Mouse (Mus musculus) fibroblast of lung, adult 2 months (primary cell): ENCODE measurements around the gene Ranbp2.

Source experiments
- DNase-seq: peaks from one replicate; pipeline ENCODE4 v3.0.0-alpha.2; 2011; ENCODE audit warnings: low read depth

Ranbp2 gene

GRCm38 (mm10) chr10:58446384-58447279 is at the start of gene Ranbp2:
Ranbp2 (plus strand) TSS chr10:58446920.
- DNase-seq: peak; percentile 91

DNA sequence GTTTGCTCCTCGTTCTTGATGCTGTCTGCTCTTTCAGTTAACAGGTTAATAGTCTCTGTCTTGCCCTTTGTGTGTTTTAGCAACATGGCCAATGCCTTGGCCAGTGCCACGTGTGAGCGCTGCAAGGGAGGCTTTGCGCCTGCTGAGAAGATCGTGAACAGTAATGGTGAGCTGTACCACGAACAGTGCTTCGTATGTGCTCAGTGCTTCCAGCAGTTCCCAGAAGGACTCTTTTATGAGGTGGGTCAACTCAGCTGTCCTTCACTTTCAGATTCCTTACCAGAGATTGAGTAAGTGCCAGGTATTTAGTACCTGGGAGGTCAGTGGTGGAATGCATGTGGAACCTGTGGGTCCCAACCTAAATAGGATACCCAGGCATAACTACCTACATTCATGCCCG is 47.8 kb upstream of the Ranbp2 start:
- no peak for DNase-seq

DNA sequence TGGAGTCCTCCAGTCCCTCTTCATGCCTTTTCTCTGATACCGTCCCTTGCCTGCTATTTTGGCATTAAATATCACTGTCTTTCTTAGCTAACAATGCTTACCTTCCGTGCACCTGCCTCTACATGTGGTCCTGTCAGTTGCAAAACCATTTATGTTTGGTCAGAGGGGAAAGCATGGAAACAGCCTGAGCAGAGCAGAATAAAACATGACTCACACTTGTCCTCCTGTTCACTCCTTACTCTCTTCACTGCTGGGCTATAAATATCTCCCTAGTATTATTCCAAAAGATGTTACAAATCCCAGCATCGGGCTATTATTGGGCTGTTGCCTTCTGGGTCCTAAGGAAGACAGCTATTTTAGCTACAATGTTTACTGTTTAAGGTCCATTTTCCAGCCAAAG is 44.9 kb upstream of the Ranbp2 start:
- no peak for DNase-seq

DNA sequence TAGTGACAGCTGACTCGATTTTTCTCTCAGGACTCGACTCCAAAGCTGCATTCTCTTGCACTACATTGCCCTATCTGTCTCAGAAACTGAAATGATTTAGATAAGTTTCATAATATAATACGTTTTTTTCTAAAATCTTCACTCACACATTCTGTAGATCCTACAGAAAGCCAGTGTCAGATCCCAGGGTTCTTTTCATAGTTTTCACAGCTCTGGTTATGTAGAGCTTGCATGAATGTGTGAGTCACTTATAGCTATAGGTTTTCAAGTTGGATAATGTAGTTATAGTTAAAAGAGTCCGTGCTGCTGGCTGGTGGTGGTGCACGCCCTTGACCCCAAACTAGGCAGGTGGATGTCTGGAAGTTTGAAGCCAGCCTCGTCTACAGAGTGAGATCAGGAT is 42.1 kb upstream of the Ranbp2 start:
- DNase-seq: no peak

GRCm38 (mm10) chr10:58405285-58405948 is 41.3 kb upstream of the Ranbp2 start:
- no peak for DNase-seq

- DNase-seq: no peak
Observed at GRCm38 (mm10) chr10:58405949-58406305, 40.8 kb upstream of the Ranbp2 start.

GRCm38 (mm10) chr10:58412331-58412730 is 34.4 kb upstream of the Ranbp2 start:
- no peak for DNase-seq

DNA sequence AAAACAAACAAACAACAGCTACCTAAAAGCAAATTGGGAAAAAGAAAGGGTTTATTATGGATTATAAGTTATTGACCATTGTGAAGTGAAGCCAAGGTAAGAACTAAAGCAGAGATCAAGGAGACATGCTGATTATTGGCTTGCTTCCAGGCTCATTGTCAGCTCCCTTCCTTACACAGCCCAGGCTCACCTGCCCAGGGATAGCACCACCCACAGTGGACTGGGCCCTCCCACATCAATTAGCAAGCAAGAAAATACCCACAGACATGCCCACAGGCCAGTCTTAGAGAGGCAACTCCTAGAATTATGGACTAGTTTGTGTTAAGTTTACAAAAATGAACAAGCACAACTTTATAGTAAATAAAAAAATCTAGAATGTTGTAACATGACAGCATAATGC is 33.9 kb upstream of the Ranbp2 start:
- DNase-seq: no peak

DNA sequence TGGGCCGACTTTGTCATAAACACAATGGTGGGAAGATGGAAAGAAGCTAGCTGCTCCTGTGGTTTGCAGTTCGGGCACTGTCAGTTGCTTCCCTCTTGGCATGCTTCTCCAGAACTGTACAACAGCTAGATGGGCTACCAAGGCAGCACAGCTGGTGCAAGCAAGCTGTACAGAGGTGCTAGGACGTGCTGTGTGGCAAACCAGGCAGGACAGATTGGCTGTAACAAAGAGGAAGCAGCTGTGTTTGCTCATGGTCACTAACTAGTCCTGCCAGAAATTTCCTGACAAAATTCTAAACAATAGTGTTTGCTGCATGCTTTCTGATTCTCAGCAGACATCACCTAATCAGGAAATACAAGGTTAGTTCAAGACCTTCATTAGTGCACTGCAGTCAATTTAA is 30.0 kb upstream of the Ranbp2 start:
- no peak for DNase-seq

DNA sequence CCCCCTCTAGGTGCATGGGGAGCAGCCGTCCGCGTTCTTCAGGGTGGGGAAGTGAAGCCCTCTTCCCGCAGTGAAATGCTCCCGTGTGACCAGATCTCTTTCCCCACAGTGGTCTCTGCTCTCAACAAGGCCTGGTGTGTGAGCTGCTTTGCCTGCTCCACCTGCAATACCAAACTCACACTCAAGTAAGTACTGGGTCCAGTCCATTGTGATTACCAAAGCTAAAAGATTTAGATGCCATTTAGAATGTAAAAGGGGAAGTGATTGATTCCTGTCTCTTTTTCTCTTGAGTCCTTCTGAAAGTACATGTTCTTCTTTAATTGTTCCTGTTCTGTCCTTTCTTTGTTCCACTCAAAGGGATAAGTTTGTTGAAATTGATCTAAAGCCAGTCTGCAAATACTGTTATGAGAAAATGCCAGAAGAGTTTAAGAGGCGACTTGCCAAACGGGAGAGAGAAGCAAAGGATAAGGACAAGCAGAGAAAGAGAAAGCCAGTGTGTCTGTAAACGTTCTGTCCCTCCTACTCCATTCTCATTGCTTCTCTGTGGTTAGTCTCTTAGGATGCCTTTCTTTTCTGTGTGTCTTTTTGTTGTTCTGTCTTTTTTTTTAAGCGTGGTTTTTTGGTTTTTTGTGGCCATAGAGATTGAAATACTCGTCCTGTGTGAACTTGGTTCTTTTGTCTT is 28.3 kb upstream of the Ranbp2 start:
- DNase-seq: no peak

DNA sequence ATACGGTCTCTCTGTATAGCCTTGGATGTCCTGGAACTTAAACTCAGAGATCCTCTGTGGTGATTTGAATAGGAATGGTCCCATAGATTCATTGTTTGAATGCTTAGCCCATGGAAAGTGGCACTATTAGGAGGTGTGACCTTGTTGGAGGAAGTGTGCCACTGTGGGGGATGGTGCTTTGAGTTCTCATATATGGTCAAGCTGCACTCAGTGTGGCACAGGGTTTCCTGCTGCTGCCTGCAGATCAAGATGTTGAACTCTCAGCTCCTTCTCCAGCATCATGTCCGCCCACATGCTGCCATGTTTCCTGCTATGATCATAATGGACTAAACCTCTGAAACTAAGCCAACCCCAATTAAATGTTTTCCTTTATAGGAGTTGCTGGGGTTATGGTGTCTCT is 18.8 kb upstream of the Ranbp2 start:
- DNase-seq: no peak

DNA sequence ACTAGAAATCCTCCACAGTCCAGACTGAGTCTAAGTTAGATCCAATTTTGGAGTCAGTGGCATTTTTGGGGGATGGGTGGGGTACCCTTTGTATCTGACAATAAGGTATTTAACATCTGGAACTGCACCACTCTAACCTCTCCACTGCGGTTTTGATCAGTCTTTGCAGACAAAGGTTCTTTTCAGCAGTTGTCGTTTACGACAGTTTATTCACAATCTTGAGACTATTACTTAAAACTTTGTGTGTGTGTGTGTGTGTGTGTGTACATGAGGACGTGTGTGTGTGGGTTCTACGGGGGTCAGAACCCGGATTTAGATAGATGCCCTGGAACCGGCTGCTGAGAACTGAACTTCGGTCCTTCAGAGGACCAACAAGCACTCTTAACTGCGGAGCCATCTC is 870 bp upstream of the Ranbp2 start:
- peak; percentile 46 for DNase-seq

DNA sequence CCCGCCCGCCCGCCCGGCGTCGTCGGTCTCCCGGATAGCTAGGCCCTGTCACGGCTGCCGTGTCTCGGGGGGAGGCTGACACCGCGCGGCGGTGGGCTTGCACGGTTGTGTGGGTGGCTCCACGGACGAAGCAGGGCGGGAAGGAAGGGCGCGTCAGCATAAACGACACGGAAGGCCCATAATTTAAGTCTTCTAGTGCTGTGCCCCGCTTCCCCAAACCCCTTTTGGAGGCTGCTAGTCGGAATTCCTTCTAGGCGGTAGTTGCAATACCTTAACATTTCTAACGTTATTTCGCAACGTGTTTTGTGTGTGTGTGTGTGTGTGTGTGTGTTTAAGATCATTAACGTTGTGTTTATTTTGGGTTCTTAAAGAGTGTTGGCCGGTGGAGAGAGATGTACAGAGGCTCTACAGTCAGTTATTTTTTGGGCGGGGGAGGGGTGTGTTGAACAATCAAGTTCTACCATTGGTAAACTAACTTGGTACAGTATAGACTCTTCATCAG is 611 bp downstream of the Ranbp2 start:
- DNase-seq: no peak

DNA sequence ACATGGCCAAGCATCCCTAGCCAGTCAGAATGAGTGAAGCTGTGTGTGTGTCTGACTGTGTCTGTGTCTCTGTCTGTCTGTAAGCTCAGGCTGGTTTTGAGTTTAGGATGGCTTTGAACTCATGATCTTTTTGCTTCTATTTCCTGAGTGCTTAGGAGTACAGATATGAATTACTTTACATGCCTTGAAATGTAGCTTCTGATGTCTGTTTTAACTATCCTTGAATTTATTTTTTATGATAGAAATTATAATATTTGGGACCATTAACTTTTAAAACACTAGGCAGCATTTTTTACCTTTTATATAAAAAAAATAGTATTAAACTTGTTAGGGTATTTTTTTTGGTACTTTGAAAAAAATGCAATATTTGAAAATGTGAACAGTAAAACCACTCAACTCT is 4.9 kb downstream of the Ranbp2 start:
- no peak for DNase-seq

DNA sequence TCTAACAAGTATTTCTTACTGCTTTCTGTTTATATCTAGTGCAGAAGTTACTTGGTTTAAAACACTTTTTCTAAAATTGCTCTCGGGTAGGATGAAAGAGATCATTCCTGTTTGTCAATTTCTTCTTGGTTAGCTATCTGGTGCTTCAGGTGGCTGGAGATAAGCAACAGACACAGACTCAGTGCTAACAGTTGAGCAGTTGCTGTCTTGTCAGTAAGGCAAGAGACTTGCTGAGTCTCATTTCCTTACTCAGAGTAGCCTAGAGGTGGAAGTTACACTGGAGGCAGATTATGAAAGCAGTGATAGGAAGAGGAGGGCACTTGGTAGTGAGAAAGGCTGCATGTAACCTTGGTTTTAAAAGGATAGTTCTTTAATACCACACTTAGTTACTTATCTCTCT is 5.5 kb downstream of the Ranbp2 start:
- no peak for DNase-seq

- DNase-seq: no peak
Observed at GRCm38 (mm10) chr10:58459896-58460295, 13.2 kb downstream of the Ranbp2 start.

GRCm38 (mm10) chr10:58477086-58477755 is 30.5 kb downstream of the Ranbp2 start:
- no peak for DNase-seq

- DNase-seq: no peak
Observed at GRCm38 (mm10) chr10:58478071-58478578, 31.4 kb downstream of the Ranbp2 start.

GRCm38 (mm10) chr10:58479954-58480490 is 33.3 kb downstream of the Ranbp2 start:
- DNase-seq: no peak

GRCm38 (mm10) chr10:58491031-58491430 is 44.3 kb downstream of the Ranbp2 start:
- no peak for DNase-seq

GRCm38 (mm10) chr10:58495637-58496036 is 48.9 kb downstream of the Ranbp2 start:
- DNase-seq: no peak

DNA sequence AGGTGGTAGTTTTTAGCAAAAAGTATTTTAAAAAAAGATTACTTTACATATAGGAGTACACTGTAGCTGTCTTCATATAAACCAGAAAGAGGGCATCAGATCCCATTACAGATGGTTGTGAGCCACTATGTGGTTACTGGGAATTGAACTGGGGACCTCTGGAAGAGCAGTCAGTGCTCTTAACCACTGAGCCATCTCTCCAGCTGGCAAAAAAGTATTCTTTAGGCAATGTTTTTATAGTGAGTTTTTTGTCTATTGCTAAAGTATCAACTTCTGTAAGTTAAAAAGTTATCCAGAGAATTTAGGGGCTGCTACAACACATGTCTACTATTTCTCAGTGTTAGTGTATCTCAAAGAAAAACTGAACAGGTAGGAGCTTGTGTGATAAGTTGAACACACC is 50.0 kb downstream of the Ranbp2 start:
- no peak for DNase-seq
